Mouse (Mus musculus): ENCODE results near the gene Ccdc63.

DNA sequence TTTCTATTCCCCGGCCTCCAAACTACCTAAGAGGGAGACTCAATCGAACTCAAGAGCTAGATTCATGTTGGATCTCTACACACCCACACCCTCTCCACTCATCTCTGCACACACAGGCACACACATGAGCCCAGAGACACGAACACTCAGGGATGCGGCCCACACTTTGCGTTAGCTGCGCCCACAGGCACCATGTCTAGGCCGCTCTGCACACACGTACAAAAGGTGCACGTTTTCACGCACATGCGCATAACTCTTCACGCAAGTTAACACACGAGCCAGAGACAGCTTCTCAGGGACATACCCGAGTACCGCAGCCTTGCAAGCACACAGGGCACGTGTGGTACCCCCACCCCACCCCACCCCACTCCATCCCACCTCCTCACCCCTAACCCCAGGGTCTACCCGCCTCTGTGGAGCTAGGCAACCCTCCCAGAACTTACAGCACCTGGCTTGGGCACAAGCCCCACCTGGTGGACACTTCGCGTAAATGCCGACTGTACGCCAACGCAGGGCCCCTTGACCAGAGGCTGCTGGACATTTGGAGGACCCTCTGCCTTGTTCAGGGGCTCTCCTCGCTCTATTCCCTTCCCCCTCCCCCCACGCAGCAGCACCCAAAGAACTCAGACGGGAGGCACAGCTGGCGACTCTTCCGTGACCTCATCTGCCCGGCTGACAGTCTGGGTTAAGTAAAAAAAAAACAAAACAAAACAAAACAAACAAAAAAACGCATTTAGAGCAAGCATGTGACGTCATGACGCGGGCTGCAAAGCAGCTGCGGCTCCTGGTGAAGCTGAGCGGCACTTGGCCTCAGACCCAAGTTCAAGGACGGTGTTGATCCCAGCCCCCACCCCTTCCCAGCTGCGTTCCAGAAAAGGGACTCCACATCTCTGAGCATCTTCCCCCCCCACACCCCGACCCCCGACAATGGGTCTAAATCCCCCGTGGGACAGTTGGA, 81.3 kb downstream of the Ccdc63 start:
- TF ChIP-seq CTCF (conservative IDR thresholded peaks at IDR 0.05; ENCODE audit: low read length) (peak; percentile 70), POU5F1 (IDR thresholded peaks at IDR 0.05; ENCODE audit: borderline replicate concordance, low read length) (no peak)
